Mouse (Mus musculus) layer of hippocampus, adult 18-20 months (tissue): Measurements from ENCODE around the gene Degs2. TPM values are rescaled to one million over a fixed set of nuclear protein-coding genes. Genes with fewer than 3 reads are reported as not detected.

Experiments
- DNase-seq, 2 experiments: peaks; one replicate each; pipeline ENCODE4 v3.0.0; 2022; ENCODE audit warnings: low spot score in 2 of 2
- total RNA-seq, 2 experiments: library from RNA; stranded (reverse); gene quantifications; 2 replicates each; pipeline ENCODE4 v1.2.3; 2021

Degs2 gene
- total RNA-seq, 2 experiments from 2014 or later, result 2.6 to 5.4 TPM

DNA sequence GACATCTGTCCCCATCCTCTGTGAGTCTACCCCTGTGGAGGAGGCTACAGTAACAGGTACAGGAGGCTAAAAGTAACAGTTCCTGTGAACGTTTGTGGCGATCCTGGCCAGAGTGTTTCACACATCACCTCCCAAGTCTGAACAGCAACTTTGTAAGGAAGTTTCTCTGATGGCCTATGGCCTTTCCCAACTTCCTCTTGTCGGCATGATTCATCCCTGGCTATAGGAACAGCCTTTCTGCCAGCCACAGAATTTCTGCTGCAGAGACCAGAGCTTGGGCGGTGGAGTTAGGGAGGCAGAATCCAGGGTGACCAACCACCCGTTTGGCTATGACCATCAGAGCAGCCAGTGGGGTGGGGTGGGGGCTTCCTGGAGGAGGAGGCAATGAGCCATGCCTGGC lies 2.1 kb downstream of the Degs2 start:
- DNase-seq, result no peak

DNA sequence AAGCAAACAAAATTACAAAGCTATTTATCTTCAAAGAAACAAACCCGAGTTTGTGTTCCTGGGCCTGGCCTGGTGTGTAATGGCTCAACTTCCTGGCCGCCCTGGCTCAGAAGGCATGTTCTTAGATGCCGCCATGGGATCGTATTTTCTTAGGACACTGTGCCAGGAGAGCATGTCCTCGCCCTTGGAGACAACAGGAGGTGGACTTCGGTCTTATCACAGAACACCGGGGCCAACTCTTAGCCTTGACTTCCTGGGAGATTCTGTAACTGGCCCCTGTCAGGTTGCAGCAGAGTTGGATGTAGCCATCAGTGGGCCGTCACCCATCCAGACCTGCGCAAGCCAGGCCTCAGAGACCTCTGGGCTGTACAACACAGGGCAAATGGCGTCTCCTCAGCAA lies 2.5 kb downstream of the Degs2 start:
- DNase-seq, result no peak

DNA sequence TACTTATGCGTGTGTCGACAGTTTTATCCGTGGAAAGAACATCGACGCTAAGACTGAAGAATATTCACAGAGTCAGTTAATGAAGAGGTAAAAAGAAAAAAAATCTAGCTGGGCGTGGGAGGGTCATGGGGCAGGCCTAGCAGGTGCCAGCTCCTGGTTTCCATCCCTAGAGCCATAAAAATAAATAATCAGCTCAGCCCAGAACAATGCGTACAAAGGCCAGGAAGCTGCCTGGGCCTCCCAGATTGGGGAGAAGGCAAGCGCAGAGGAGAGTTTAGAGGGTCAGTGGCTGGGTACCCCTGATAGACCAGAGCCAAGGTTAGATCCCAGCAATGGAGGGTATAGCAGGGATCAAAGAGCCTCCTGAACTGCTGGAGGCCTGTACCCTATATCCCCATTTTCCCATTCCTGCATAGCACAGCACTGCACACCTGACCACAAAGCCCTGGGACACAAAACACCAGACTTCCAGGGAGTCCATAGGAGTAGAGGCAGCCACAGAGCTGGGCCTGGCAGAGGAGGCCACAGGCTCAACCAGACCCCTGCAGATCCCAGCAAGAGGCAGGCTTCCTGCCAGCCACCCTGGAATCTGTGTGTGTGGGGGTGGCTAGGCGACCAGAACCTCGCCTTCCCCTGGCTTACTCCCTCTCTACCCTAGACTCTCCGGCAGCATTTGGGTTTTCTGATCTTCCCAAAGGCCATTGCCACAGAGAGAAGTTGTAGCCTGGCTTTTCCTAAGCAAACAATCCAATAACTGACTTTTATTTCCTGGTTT lies 3.2 kb downstream of the Degs2 start:
- no peak for DNase-seq

DNA sequence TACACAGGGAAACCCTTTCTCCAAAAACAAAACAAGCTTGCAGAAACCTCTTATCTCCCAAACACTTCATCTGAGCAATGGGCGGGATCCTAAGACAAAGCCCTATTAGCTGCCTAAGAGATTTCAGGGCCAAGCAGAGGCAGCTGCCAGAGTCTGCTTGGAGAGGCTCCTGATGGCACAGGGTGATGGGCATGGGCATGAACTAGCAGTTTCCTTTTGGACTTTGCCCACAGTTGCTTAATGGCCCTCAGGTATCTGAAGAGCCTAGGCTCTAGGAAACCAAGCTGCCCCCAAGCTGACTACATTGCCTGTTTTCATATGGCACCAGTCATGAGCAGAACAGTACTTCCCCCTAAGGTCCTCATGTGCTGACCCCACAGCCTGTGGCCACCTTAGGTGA lies 7.9 kb downstream of the Degs2 start:
- DNase-seq, result no peak

- no peak for DNase-seq
Observed at GRCm38 (mm10) chr12:108693592-108693991, 8.5 kb downstream of the Degs2 start.

GRCm38 (mm10) chr12:108690529-108690928 lies 11.6 kb downstream of the Degs2 start:
- DNase-seq, result no peak

DNA sequence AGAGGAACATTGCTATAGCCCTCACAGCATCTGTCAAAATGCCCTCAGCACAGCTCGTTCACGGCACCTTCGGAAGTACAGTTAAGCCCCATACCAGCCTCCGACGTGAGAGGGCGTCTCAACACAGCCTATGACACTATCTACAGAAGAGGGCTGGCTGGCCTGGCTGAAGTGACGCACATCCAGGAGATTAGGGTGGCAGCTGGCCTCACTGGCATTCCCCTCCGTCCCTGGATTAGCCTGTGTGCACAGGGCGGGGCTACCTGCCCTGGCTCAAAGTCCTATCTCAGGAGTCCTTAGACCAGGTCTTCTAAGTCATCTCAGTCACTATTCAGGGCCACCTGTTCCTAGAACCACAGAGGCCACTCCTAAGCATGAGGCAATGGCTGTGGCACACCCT lies 12.9 kb downstream of the Degs2 start:
- no peak for DNase-seq

DNA sequence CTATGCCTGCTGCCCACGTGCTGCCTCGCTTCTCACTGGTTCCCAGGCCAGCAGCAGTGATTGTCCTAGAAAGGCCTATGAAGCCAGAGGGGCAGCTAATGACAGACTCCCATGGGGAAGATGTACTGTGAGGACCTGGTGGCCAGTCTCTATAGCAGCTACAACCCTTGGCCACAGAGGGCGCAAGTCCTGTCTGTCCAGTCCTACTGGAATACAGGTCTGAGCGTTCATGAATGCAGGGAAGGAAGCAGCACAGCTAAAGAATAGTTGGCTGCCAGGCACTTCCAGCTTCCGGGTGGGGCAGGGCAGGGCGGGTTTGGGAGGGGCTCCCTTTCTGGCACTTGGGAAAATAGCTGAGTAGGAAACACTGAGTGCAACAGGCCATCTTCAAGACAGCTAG lies 15.2 kb downstream of the Degs2 start:
- DNase-seq, result no peak

- no peak for DNase-seq
Observed at GRCm38 (mm10) chr12:108686463-108686862, 15.7 kb downstream of the Degs2 start.

- no peak for DNase-seq
Observed at GRCm38 (mm10) chr12:108682240-108683023, 19.7 kb downstream of the Degs2 start.

GRCm38 (mm10) chr12:108680861-108681260 lies 21.3 kb downstream of the Degs2 start:
- no peak for DNase-seq

DNA sequence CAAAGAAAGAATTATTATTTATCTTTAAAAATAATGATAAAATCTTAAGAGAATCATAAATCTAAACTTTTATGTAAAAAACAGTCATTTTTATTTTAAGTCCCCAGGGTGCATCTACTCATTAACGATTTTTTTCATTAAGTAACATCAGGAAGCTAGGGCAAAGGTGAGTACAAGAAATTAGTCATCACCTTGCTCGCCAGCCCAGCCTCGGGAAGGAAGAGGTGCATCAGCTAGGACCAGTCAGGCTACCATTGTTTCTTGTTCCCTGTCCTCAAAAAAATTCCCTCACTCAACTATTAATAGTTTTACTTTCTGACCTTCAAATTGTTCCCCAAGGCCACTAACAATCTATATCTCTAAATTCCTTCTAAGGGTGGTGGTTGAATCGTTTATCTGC lies 23.7 kb downstream of the Degs2 start:
- no peak for DNase-seq

DNA sequence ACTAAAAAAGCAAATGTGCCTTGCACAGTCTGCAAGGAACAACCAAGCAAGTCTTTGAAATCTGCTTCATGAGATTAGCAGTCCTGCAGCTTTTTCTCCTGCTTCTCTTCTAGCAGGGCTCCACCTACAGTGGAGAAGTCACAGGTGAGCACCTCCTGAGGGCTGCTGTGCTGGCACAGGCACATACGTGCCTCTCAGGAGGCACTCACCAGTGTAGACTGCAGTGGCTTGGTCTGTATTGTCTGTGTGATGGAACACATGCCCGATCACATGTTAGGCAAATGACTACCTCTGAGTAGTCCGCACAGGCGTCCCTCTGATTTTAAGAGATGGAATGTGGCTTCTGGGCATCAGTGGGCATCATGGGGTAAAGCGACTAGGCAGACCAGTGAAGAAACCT lies 25.0 kb downstream of the Degs2 start:
- no peak for DNase-seq

DNA sequence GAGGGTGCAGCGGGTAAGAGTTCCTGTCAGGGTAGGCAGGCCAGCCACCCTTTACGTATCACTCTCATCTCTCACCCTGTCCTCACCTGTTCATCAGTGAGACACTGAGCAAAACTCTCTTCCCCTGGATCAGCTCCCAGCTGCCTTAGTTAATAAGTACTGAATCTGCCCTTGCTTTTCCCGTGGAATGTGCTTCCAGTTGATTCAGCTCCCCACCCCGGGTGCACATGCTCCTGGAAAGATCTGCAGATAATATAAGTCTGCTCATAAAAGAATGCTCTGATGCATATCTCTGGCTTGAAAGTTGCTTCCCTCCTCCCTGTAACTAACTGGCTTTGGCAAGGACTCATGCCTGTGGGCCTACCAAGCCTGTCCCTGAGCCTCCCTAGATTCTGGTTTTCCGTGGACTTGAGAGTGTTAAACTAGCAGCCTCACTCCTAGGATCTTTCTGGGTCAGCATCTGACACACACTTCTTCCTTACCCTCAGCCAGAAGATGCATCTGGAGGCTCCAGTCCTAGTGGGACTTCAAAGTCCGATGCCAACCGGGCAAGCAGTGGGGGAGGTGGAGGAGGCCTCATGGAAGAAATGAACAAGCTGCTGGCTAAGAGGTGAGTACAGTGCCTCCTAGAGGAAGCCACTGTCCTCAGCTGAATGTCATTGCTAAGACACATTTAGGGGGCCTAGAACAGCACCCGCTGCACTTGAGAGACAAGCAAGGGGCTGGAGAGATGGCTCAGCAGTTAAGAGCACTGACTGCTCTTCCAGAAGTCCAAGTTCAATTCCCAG lies 26.3 kb downstream of the Degs2 start:
- peak in 1 of 2 experiments; percentile 19 for DNase-seq

GRCm38 (mm10) chr12:108674916-108675315 lies 27.2 kb downstream of the Degs2 start:
- DNase-seq, result no peak

DNA sequence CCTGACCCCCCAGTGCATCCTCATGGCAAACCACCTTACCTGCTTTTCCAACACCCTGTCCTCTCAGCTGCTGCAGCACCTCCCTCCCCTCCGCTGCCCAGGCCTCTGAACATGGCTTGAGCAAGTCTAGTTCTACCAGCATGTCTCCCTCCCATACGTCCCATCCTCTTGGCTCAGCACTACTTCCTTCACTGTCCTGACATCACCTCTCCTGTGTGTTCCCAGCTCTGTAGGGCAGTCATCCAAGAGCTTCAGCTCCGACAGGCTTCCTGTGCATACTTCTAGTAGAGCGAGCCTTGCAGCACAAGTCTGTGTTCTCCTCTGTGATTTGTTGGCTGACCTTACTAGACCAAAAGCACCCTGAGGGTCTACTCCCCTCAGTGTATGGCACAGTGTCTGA lies 27.6 kb downstream of the Degs2 start:
- DNase-seq, result peak in 1 of 2 experiments; percentile 57

- DNase-seq, result no peak
Observed at GRCm38 (mm10) chr12:108673546-108673945, 28.6 kb downstream of the Degs2 start.

- no peak for DNase-seq
Observed at GRCm38 (mm10) chr12:108672908-108673307, 29.2 kb downstream of the Degs2 start.

DNA sequence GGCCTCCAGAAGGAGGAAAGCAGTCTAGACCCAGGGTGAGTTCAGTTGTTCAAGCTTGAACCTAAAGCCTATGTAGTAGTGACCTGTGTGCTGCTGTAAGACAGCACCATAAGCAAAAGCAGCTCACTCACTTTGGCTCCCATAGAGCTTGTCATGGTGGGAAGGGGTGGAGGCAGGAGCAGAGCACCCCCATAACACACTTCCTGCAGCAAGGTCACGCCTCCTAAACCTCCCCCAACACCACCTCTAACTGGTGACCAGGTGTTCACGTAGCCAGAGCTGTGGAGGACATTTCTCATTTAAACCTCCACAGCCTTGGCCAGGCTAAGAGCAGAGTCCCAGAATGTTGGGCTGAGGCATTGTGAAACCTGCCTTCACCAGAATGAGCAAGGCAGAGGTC lies 30.6 kb downstream of the Degs2 start:
- DNase-seq, result no peak

DNA sequence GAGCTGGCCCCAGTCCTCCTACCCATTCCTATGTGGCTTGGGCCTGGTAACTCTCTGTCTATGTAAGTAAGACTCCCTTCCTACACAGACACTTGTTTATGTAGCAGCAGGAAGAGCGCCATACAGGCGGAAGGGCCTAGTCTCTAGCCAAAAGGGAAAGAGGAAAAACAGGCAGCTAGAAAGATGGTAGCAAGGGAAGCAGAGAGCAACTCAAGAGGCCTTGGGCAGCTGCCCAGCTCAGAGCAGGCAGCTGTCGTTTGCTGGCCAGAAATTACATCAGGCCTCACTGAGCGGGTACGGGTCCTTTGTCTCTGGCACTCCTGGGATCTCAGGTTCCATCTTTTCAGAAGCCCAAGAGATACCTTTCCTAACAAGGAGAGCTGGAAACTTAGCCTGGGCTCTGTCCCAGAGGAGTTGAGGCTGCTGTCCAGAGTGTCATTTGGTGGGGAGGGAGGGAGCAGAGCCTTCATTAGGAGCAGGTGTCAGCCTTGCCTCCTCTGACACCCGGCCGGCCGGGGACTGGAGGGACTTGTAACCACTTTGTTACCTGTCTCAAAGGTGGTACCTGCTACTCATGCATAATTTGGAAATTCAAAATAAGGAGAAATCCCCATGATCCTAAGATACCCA lies 33.4 kb downstream of the Degs2 start:
- DNase-seq, result no peak

GRCm38 (mm10) chr12:108657350-108657749 lies 44.8 kb downstream of the Degs2 start:
- DNase-seq, result peak in 1 of 2 experiments; percentile 39
